Mouse (Mus musculus) adrenal gland, postnatal 25 days (tissue): ENCODE results near the gene Tbc1d22a. TPM values are rescaled to one million over a fixed set of nuclear protein-coding genes. Genes with fewer than 3 reads are reported as not detected.
"Not testable (repeated sequence)": the region's sequence is repeated elsewhere in the genome, so short reads cannot be mapped to it uniquely, and the experiment has no call there.

Source experiments
- DNase-seq: peaks from one replicate; pipeline ENCODE4 v3.0.0; 2021; ENCODE audit warnings: mixed read lengths
- total RNA-seq: library from RNA; stranded (reverse); gene quantifications from 2 replicates; pipeline ENCODE4 v1.2.3, GENCODE M21; 2021

The Tbc1d22a gene
- total RNA-seq, 1 experiment from 2014 or later = 33.8 TPM

DNA sequence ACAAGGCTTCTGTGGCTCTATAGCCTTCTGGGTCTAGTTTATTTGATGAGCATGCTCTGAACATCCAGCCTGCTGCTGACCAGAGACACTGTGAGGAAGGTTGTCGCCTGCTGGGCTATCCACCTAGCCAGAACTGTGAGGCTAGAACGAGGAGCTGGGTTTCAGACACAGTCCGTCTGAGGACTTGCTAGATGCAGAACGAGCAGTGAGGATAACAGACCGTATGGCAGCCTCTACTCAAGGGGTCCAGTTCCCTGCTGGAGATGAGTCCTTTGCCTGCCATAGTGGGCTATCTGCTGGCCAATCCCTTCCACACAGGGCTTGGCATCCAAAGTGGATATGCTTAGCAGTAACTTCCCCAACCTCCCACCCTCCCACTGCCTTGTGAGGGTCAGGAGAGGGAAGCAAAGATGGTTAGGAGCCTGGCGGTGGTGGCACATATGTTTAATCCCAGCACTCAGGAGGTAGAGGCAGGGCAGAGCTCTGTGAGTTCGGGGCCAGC, 10.9 kb upstream of the Tbc1d22a start:
- no peak for DNase-seq

DNA sequence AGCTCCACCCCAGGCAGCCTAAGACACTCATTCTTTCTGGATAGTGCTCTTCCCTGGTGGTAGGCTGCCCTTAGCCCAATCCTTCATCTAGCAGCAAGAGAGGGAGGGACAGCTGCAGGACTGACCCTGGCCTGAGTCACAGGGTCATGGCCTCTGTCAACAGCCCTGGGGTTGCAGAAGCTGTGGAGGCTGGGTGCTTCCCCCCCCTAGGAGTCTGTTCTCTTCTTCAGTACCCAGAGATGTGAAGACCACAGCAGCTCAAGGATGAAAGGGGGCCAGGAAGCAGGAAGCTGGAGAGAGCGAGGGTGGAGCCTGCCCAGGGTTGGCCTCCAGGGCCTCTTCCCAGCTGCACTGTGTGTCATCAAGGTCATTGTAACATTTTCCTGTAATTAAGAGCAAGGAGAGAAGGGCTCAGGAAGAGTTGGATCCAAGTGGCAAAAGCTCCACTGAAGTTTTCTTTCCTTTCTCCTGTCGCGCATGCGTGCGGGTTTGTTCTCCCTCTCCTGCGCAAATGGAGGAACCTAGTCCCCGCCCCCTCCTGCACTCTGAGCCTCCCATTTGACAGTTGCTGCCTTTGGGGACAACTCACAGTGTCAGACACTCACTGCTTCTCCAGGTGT, 10.2 kb upstream of the Tbc1d22a start:
- peak; percentile 71 for DNase-seq

DNA sequence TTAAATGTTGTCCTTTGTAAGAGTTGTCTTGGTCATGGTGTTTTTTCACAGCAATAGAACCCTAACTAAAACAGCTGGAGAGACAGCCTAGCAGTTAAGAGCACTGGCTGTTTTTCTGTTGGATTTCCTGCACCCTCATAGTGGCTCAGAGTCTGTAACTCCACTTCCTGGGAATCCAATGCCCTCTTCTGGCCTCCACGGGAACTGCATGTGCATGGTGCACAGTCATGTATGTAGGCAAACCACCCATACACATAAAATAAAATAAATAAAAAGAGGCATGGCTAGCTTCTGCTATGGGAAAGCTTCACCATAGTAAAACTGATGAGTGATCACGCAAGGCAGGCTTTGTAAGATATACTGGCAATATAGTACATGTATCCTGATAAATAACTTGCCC, 9.0 kb upstream of the Tbc1d22a start:
- peak; percentile 66 for DNase-seq

DNA sequence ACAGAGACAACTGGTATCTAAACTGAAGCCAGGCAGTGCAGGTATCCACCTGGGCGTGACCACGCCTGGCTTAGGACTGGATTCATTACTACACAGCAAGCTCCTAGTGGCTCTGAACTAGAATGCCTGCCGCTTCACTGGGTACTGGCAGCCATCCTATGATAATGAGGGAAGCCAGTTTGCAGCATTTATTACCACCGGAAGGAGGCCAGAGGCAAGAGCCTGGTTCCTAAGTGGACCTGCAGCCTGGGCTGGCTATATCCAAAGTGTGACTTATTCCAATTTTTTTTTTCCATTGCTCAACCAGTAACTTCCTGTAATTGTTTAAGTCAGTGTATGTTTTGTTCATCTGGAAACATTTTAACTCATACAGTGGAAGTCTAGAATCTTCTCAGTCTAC, 7.9 kb upstream of the Tbc1d22a start:
- DNase-seq = no peak

DNA sequence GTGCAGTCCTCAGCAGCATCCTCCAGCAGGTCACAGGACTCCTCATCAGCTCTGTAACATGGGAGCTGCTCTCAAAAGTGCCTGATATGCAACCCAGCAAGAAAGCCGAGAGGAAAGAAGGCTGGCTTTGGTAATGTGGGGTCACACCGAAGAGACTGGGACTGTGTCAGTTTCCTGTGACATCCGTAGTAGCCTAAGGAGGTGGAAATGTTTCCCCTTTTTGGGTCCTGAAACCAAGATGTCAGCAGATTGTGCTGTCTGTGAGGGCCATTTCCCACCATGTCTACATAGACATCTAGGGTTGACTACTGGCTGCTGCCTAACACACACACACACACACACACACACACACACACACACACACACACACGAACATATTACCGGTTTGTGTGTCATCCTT, 2.1 kb upstream of the Tbc1d22a start:
- DNase-seq = not testable (repeated sequence)

DNA sequence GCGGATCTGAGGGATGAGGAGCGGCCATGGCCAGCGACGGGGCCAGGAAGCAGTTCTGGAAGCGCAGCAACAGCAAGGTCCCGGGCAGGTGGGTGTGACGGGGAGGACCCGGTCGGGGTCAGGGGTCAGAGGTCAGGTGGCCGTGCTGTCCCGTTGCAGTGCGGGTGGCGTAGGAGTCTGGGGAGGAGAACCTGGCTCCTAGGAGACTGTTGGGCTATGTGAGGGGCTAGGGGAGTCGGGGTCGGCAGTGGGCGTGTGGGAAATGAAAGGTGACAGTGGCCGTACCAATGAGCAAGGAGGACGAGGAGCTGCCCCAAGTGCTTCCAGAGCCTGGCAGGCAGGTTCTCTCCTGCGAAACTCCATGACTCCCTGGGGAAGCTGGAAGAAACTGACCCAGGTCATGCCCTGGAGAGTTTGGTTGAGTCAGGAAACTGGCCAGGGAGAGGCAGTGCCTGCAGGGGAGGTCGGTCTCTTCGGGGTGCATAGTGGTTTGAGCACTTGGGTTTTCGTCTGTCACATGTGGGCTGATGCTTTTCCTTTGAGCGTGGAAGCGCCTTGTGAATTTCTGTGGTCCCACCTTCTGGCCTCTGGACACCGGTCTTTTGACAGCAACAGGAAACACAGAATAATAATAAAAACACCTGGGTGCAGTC, 416 bp downstream of the Tbc1d22a start:
- no peak for DNase-seq

DNA sequence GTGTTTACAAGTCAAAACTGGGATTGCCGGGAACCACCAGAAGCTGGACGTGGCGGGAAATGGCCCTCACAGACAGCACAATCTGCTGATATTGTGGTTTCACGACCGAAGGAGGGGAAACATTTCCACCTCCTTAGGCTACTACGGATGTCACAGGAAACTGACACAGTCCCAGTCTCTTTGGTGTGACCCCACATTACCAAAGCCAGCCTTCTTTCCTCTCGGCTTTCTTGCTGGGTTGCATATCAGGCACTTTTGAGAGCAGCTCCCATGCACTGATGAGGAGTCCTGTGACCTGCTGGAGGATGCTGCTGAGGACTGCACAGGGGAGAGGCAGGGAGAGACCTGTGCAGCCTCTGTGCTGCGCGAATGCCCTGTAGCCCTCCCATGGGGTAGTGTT, 2.4 kb downstream of the Tbc1d22a start:
- not testable (repeated sequence) for DNase-seq

DNA sequence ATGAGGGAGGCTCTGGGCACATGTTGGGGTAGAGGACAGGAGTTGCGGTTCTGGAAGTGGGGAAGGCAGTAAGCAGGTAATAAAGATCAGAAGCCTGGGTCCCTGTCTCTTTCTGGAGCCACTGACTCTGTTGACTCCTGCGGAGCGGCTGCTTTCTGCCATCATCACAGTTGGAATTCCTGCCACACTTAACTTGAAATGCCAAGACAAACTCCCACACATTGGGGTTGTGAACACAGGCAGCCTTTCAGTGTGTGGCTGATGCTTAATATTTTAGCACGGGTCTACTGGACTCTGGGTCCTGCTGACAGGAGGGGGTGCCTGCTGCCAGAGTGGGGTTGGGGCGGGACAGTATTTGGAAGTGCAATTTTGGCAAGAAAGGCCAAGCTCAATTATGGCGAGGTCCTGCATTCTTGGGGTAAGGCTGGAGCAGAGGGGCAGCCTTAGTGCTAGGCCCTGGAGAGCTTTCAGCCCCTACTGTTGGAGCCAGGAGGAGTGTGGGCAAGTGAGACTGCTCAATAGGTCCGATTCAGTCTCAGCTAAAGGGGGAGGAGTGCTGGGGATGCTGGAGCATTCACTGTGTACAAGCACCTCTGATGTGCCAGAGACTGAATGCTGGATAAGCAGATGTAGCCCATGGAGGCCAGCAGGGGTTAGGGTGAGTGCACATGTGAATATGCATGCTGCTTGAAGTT, 5.4 kb downstream of the Tbc1d22a start:
- no peak for DNase-seq

DNA sequence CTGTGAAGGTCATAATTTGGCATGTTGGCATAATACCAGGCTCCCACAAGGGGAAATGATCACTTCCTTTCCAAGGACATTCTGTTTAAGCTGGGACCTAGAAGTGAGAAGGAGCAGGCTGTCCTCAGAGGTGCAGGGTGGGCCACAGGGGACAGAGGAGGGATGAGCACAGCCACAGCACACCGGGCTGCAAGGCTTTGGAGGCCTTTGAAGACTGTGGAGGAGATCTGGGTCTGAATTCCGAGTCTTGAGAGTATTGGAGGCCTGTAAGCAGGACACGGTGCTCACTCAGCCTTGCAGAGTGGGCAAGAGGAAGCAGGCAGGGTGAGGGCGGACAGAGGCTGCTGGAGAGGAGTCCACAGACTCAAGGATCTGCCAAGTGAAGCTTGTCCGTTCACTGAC, 6.0 kb downstream of the Tbc1d22a start:
- DNase-seq = no peak

DNA sequence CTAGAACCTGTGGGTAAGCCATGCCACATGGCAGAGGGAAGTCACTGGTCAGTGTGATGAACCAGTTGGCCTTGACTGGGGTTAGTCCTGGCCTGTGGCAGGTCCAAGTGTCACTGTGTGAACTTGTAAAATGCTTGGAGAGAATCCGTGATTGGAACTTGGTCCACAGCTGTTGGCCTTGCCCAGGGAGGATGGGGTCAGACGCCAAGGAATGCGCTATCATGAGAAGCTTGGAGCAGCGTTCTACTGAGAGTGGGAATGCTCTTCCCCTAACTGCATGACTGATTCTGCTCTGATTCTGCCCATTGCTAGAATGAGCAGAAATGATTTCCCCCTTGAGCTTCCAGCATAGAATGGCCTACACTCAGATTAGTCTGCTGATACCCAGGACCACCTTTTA, 6.5 kb downstream of the Tbc1d22a start:
- DNase-seq = no peak

DNA sequence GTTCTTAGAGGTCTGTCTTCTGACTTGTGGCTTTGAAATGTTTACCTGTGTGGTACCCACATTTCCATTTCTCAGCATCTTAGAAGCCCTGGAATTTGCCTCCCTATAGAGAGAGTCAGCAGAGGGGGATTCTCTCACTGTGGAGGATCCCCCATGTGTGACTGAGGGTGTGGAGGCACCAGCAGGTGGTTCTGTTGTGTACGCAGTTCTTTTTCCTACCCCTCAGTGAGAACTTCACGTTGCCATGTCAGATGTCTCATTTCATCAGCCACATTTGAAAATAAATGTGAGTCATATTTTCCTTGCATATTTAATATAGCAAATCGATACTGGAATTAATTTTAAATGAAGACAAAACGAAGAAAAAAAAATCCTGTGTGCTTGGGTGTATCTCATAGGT, 7.1 kb downstream of the Tbc1d22a start:
- DNase-seq = no peak

DNA sequence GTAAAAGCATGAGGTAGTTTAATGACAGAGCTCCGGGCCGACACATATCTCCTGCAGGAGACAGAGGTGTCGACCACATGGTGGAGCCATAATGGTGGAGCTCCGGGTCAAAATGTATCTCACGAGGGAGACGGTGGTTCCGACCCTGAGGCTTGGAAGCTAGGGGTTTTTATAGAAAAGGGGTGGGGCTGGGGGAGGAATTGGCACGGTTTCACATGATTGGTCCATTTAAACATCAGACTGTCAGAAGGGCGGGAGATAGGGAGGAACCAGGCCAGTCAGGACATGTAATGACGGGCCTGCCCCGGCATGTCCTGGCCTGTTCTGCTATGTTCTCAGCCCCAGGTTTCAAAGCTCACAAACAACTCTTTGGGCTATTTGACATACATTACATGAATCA, 7.6 kb downstream of the Tbc1d22a start:
- not testable (repeated sequence) for DNase-seq

DNA sequence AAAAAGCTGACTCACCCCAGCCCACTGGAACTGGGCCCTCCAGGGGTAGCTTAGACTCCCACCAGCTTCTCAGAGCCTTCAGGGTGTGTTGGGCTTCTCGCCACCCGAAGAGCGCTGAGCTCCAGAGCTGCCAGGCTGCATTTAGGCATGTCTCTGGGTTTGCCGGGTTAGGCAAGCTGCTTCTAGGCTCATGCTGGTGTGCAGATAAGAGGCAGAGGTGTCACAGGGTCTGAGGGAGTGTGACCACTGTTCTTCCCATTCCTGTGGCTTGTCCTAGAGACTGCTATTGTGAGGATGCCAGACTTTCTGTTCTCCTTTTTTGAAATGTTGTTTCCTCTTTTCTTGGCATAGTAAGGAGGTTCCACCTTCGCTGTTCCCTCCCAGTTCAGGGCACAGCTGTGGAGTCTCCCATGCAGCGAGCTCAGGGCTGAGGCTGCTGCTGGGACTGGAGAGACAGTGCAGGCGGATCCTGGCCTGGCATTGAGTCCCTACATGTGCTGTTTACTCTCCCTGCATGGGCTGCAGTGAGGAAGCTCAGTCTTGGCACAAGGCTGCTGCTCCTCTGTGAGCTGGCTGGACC, 10.8 kb downstream of the Tbc1d22a start:
- DNase-seq = no peak

DNA sequence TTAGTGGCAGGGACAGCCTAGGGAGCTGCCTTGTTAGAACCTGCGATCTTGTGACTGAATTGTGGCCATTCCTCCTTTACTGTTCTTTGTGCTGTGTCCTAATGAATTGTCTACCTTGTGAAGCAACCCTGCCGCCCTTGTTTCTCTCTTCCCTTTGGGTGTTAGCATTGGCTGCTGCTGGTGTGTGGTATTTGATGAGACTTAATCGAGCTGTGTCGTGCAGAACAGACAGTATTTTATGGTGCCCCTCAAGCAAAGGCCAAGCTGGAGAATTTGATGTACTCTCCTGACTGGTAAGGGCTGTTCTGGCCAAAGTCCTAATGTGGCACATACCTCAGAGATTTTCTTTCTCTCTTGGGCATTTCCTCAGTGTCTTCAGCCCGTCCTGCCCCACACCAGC, 12.0 kb downstream of the Tbc1d22a start:
- no peak for DNase-seq

DNA sequence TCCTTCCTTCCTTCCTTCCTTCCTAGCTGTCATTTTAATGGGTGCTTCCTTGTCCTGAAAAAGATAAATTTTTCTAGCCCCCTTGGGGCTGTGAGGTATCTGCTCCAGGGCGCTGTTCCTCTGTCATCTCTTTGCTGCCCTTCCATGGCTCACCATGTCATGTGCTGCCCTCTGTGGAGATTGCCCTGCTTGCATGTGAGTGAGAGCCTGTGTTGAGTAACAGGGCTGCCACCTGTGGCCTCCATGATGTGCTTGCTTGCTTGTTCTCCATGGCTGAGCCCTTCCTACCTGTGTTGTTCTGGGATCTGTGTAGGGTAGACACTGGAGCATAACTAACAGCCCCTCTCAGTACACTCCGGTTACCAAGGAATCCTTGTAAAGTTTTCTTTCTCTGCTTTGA, 12.7 kb downstream of the Tbc1d22a start:
- no peak for DNase-seq

DNA sequence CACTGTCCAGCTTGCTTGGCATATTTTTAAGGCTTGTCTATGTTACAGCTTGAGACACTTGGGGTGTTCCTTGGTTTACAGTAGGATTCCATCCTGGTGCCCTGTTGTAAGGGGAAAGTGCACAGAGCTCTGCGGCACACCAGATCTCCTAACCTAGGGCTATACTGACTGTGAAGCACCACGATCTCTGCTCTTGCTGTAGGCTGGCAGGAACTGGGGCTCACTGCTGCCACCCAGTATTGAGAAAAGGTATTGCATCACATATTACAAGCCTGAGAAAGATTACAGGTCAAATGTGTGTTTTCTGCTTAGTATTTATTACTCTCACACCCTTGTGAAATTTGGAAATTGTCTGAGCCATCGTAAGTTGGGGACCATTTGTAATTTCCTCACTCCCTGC, 13.9 kb downstream of the Tbc1d22a start:
- peak; percentile 30 for DNase-seq

DNA sequence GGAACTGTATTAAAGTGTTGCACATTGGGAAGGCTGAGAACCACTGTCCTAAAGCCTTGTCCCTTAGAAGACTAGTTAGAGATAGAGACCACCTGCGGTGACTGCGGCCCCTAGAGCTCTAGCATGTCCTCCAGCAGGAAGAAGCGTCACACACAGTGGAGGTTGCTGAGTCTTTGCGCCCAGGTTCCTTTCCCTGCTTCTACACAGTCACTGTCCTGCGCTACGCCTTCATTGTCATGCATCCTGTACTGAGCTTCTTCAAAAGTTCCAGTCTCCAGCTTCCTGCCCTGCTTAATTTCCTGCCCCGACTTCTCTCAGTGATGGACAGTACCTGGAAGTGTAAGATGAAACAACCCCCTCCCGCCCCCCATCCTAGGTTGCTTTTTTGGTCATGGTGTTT, 14.8 kb downstream of the Tbc1d22a start:
- no peak for DNase-seq

DNA sequence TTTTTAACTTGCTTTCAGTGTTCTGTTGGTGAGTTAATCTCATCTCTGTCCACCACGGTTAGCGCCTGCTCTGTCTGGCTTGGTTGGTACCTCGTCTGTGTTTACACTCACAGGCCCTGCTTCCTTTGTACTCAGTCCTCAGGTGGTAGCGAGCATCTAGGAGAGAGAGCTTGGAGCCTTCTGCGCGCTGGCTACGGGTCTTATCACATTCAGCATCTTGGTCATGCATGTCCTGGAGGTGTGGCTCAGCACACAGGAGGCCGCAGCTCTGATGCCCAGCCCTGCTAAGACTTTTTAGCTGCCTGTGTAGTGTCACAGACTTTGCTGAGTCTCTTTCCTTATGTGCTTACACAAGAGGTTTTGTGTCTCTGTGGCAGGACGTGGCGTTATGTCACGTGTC, 15.4 kb downstream of the Tbc1d22a start:
- DNase-seq = no peak

DNA sequence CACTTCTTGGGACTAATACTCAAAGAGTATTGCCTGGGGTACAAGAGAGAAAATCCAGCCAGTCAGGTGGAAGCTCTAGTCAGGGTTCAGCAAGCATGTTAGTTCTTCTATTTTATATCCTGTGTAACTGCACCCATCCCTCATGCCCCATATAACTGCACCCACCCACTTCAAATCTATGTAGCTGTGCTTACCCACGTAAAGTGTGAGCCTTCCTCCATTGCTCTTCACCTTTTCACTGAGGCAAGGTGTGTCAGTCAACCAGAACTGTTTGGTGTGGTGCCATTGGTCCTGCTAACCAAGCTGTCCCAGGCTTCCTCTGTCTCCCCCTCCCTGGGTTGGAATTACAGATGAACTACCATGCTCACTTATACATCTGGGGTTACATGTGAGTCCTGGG, 16.9 kb downstream of the Tbc1d22a start:
- DNase-seq = no peak

DNA sequence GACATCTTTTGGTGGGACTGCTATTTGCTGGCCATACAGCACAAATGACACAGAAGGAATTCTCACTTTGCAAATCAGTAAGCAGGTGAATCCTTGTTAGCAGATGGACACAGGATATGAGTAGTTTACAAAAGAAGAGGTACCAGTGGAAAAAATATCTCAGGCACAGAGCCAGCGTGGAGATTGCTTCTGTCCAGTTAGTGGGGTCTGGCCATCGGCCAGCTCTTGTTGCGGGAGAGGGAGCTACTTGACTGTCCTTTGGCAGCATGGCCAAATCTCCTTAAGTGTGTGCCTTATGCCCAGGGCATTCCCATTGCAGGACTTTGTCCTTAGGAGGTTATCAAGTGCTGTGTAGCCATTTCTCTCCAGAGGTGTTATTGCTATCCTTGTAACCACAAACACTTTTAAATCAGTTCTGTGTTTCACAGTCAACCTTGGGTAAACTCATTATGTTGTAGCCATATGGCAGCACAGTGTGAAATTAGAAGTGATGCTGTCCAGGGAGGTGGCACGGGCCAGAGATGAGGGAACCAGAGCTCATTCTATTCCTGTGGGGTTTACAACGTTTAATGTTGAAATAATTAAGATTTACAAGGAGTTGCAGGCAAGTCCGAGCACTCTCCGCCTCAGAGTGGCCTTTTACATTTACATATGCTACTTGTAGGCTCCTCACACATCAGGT, 17.7 kb downstream of the Tbc1d22a start:
- DNase-seq = peak; percentile 50

DNA sequence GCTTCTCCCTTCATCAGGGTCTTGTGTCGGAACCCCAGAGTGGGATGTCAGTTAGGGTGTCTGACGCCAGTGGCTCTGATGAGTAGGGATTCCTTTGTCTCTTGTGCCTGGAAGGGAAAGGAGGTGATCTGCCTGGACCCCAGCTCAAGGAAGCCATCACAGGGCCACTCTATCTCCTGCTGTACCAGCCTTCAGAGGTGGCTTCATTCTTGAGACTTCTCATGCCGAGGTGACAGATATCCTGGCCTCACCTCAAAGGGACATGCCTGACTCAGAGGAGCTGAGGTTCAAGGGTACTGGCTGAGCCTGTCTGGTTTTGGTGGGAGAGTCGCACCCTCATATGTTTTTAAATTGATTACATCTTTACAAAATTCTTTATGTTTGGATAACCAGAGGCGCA, 19.7 kb downstream of the Tbc1d22a start:
- no peak for DNase-seq
